Mouse (Mus musculus) embryonic facial prominence, embryonic 11.5 days (tissue): Measurements from ENCODE around the gene Bco2. TPM values are rescaled to one million over a fixed set of nuclear protein-coding genes. Genes with fewer than 3 reads are reported as not detected.

Experiments used
- ATAC-seq: fragments of 200-750 bp; cut with Nextera tagmentation; replicated peaks from 2 replicates; pipeline ENCODE4 v1.8.0; 2017; ENCODE audit warnings: low read depth; ENCODE audit not compliant: insufficient number of reproducible peaks, low FRiP score, low TSS enrichment
- DNase-seq: peaks from one replicate; pipeline ENCODE4 v3.0.0-alpha.2; 2015; ENCODE audit warnings: low spot score
- H3K27ac ChIP-seq: fragments of 300-500 bp; sonication (generic); replicated peaks from 2 replicates; pipeline ENCODE4 v1.5.1; 2014; ENCODE audit warnings: mild to moderate bottlenecking, low read depth, low read length, control low read depth
- H3K27me3 ChIP-seq: fragments of 300-500 bp; sonication (generic); 2 replicates; pipeline ENCODE4 v1.6.1; 2014; ENCODE audit warnings: mild to moderate bottlenecking, low read length, moderate library complexity, mixed read lengths; ENCODE audit not compliant: control insufficient read depth, insufficient read depth
- H3K36me3 ChIP-seq: fragments of 300-500 bp; sonication (generic); replicated peaks from 2 replicates; pipeline ENCODE4 v1.6.1; 2014; ENCODE audit warnings: low read depth, mild to moderate bottlenecking, low read length, moderate library complexity, mixed read lengths; ENCODE audit not compliant: control insufficient read depth, insufficient read depth
- H3K4me1 ChIP-seq: fragments of 300-500 bp; sonication (generic); 2 replicates; pipeline ENCODE4 v1.6.1; 2014; ENCODE audit warnings: low read length, mixed read lengths; ENCODE audit not compliant: control insufficient read depth, insufficient read depth
- H3K4me2 ChIP-seq: fragments of 300-500 bp; sonication (generic); 2 replicates; pipeline ENCODE4 v1.6.1; 2014; ENCODE audit warnings: low read depth, mild to moderate bottlenecking, control low read depth, low read length, moderate library complexity
- H3K4me3 ChIP-seq: fragments of 300-500 bp; sonication (generic); 2 replicates; pipeline ENCODE4 v1.5.1; 2014; ENCODE audit warnings: low read depth, low read length, control low read depth
- H3K9ac ChIP-seq: fragments of 300-500 bp; sonication (generic); replicated peaks from 2 replicates; pipeline ENCODE4 v1.6.1; 2014; ENCODE audit warnings: mild to moderate bottlenecking, control low read depth, low read length
- H3K9me3 ChIP-seq: fragments of 300-500 bp; sonication (generic); replicated peaks from 2 replicates; pipeline ENCODE4 v1.6.1; 2016; ENCODE audit warnings: mild to moderate bottlenecking, low read length, inconsistent platforms, mixed read lengths; ENCODE audit not compliant: control insufficient read depth
- WGBS: fragments of 180-500 bp; shearing (Covaris S2); extraction: QIAGEN DNeasy Blood & Tissue Kit; methylation state at CpG from one replicate; pipeline ENCODE4 v1.1.7; 2014; 5-methylcytosine and 5-hydroxymethylcytosine counted together
- polyA plus RNA-seq: library from polyadenylated mRNA; unstranded; fragments of >200 nt; fragmentation: Nextera tagmentation; extraction: Ambion mirVana; gene quantifications from 2 replicates; pipeline ENCODE4 v1.2.1, GENCODE M21; 2014

Gene Bco2
- polyA plus RNA-seq, 1 experiment from 2014 or later: 0.13 TPM

- H3K4me3 ChIP-seq: no peak overlapping the region
- no peak overlapping the region for H3K4me2 ChIP-seq
- DNase-seq (no peak), ATAC-seq (no peak)
- H3K9ac ChIP-seq: no peak overlapping the region
- no peaks in the 10 kb centered on the region for H3K36me3 ChIP-seq
- H3K9me3 ChIP-seq: no peaks in the 10 kb centered on the region
- H3K27me3 ChIP-seq: no peaks in the 10 kb centered on the region
- no peaks in the 10 kb centered on the region for H3K4me1 ChIP-seq
- WGBS: 76% methylated on average over 10 of the region's 10 CpGs
- no peak overlapping the region for H3K27ac ChIP-seq
Measured at GRCm38 (mm10) chr9:50569599-50570525, 14.9 kb upstream of the Bco2 start.

GRCm38 (mm10) chr9:50567881-50568280 lies 12.9 kb upstream of the Bco2 start:
- no peak for DNase-seq
- Histone ChIP-seq H3K4me2 (no peak overlapping the region), H3K4me3 (no peak overlapping the region), H3K9ac (no peak overlapping the region), H3K27ac (no peak overlapping the region), H3K27me3 (no peaks in the 10 kb centered on the region), H3K9me3 (no peaks in the 10 kb centered on the region), H3K36me3 (no peaks in the 10 kb centered on the region), H3K4me1 (no peaks in the 10 kb centered on the region)
- ATAC-seq: no peak
- WGBS: 88% methylated on average over 2 of the region's 2 CpGs

DNA sequence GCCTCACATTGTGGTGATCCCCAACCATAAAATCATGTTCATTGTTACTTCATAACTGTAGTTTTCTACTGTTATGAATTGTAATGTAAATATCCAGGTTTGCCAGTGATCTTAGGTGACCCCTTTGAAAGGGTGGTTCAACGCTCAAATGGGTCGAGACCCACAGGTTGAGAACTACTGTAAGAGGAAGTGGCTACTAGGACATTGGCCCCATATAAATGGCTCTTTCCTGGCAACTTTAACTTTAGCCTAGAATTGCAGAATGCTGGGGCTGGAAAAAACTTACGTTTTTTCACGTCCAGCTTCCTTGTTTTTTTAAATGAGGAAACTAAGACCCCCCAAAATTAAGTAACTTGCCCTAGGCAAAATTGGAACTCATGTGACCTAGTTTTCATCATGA lies 12.4 kb upstream of the Bco2 start:
- no peak overlapping the region for H3K4me2 ChIP-seq
- H3K4me1 ChIP-seq: no peaks in the 10 kb centered on the region
- no peak overlapping the region for H3K27ac ChIP-seq
- H3K27me3 ChIP-seq: no peaks in the 10 kb centered on the region
- no peak for DNase-seq
- no peak overlapping the region for H3K4me3 ChIP-seq
- WGBS: 87% methylated on average over 4 of the region's 4 CpGs
- no peaks in the 10 kb centered on the region for H3K9me3 ChIP-seq
- no peak for ATAC-seq
- no peaks in the 10 kb centered on the region for H3K36me3 ChIP-seq
- no peak overlapping the region for H3K9ac ChIP-seq

DNA sequence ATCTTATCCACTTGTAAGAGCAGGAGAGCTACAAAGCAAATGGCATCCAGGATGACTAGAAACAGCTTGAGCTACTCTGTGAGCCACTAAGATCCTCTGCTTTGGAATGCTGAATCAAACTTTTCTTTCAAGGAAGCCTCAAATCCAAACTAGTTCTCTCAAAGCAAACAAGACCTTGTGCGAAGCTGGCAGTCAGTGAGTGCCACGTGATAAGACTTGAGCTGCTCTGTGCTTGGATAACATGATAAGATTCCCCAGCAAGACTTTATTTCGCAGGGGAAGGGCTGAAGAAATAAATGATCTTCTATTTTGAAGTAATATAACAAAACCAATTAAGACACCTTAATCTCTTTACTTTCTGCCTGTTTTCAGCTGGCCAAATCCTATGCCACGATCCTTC lies 11.0 kb upstream of the Bco2 start:
- 70% methylated on average over 4 of the region's 4 CpGs for WGBS
- Histone ChIP-seq H3K9me3 (no peaks in the 10 kb centered on the region), H3K4me3 (no peak overlapping the region), H3K27ac (no peak overlapping the region), H3K27me3 (no peaks in the 10 kb centered on the region), H3K36me3 (no peaks in the 10 kb centered on the region), H3K4me2 (no peak overlapping the region), H3K9ac (no peak overlapping the region), H3K4me1 (no peaks in the 10 kb centered on the region)
- DNase-seq (no peak), ATAC-seq (no peak)

DNA sequence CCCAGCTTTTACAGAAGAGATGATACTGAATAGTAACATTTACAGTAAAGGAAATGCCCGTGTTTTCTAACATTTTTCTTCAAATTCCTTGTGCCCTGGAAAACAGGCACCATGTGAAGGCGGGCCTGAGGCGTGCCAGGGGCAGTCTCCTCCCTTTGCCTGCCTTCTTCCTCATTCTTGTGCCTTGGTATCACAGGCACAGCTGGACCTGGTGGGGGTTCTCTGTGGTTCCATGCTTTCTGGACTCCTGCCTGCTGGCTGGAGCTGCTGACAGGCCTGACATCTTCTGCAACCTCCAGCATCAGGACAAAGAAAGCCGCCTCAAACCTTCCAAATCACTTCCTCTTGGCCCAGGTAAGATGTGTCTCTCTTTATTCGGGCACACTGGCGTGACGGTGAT lies 10.2 kb upstream of the Bco2 start:
- DNase-seq (no peak), ATAC-seq (no peak)
- Histone ChIP-seq H3K27ac (no peak overlapping the region), H3K27me3 (no peaks in the 10 kb centered on the region), H3K9ac (no peak overlapping the region), H3K9me3 (no peaks in the 10 kb centered on the region), H3K4me2 (no peak overlapping the region), H3K4me3 (no peak overlapping the region), H3K4me1 (no peaks in the 10 kb centered on the region), H3K36me3 (no peaks in the 10 kb centered on the region)
- WGBS: 76% methylated on average over 7 of the region's 7 CpGs

DNA sequence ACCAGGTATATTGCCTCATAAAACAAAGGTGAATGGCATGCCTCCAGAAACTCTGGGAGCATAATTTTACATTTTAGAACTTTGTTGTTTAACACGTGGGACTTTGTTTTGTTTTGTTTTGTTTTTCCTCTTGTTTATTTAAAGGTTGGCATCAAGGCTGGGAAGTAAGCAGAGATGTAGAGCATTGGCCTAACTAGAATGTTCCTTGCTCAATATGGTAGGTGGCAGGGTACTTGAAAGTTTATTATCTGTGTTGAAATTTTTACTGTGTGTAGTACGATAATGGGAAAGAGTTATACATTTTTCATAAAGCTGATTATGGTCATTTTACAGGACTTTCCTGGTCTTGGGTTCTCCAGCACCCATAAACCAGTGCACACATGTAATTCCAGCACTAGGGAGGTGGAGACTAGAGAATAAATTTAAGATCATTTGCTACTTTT lies 7.0 kb upstream of the Bco2 start:
- no peak for ATAC-seq
- Histone ChIP-seq H3K4me2 (no peak overlapping the region), H3K4me3 (no peak overlapping the region), H3K27me3 (no peaks in the 10 kb centered on the region), H3K36me3 (no peaks in the 10 kb centered on the region), H3K27ac (no peak overlapping the region), H3K9me3 (no peaks in the 10 kb centered on the region), H3K9ac (no peak overlapping the region), H3K4me1 (no peaks in the 10 kb centered on the region)
- WGBS: 78% methylated on average over 2 of the region's 2 CpGs
- no peak for DNase-seq

DNA sequence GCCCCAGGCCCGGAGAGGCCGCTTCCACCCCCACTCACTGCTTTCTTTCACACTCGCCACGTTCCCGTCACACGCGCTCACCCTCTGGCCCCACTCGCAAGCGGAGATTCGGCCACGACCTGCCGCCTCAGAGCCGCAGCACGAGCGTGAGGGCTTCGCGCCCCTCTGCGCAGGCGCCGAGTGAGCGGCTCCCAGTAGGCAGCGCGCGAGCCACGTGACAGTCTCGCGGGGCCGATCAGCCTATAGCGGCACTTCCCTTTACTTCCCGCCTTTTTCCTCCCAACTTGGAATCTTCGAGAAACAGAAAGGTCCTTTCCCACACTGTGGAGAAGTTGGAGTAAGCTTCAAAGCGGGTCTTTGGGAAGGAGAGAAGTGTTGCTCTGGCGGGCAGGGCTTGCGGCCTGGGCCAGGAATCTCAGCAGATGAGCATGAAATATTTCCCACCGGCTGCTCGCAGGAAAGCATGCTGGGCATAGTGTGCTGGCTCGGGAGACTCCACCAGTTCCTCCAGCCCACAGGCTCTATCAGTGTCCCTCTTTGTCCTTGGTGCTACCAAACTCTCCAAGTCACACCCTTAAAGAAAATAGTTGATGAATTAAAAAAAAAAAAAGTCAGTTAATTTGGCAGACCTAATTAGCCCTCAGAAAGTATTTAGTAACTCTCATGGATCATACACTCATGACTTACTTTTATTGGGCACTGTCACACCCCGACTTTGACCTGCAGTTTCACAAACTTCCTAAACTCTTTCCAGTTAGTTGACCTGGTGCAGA lies 6.3 kb upstream of the Bco2 start, which contains the start of gene Tex12:
TSS of gene Tex12 (minus strand) at position 181 of the 773 bp plus-strand sequence.
- no peak within 1 kb of the TSS for H3K9ac ChIP-seq
- H3K4me2 ChIP-seq: no peak within 1 kb of the TSS
- no peaks in the 10 kb centered on the region for H3K36me3 ChIP-seq
- no peak for DNase-seq
- H3K27me3 ChIP-seq: no peaks in the 10 kb centered on the region
- H3K4me1 ChIP-seq: no peaks in the 10 kb centered on the region
- H3K4me3 ChIP-seq: no peak within 1 kb of the TSS
- no peaks in the 10 kb centered on the region for H3K9me3 ChIP-seq
- WGBS: 84% methylated on average over 38 of the region's 38 CpGs
- no peak for ATAC-seq
- no peak within 1 kb of the TSS for H3K27ac ChIP-seq
